Mouse (Mus musculus): ENCODE results near the gene Chmp2a.

- no peak for TF ChIP-seq CTCF (IDR thresholded peaks at IDR 0.05; ENCODE audit: low read depth)
- no peak for TF ChIP-seq EP300 (IDR thresholded peaks at IDR 0.05; ENCODE audit: low read depth)
These were observed 38.7 kb downstream of the Chmp2a start for GRCm38 (mm10) chr7:12995862-12996261.

Measured in liver, postnatal 0 days (tissue).